In genomic region chr3:32428921-32429320, GRCm38 (mm10) we compare ENCODE assay signal across 10 mouse cellular contexts. TPM values are rescaled to one million over a fixed set of nuclear protein-coding genes. Genes with fewer than 3 reads are reported as not detected.
DNase-seq lines count a peak whose midpoint lies in the region; ATAC-seq and TF ChIP-seq lines count a peak whose summit lies in the region.
"Had no signal": no experiment of that assay in that cellular context is flagged by ENCODE, and none has a peak within 500 bp of the region (broad histone marks: within the 10 kb centered on the region; RNA-seq: fewer than 3 reads in every experiment).

No protein-coding gene starts in this region.

- H3K27ac ChIP-seq in heart, embryonic 16.5 days (ENCODE audit: low read length) = peak overlapping the region; percentile 83
- H3K27ac ChIP-seq in thymus, adult 2 months (ENCODE audit: control insufficient read depth, insufficient read depth, low read length) = no peak overlapping the region
- H3K27ac ChIP-seq: neural tube, embryonic 12.5 days had no signal

- H3K4me2 ChIP-seq in heart, embryonic 16.5 days (ENCODE audit: low read depth, low read length) = no peak overlapping the region; the same call in 1 of the 2 replicates
- H3K4me2 ChIP-seq: liver, embryonic 11.5 days; neural tube, embryonic 12.5 days had no signal

- H3K36me3 ChIP-seq in heart, embryonic 16.5 days (ENCODE audit: control insufficient read depth, insufficient read depth) = no peaks in the 10 kb centered on the region
- no peaks in the 10 kb centered on the region for H3K36me3 ChIP-seq in thymus, adult 2 months (ENCODE audit: control insufficient read depth, insufficient read depth, low read length)
- H3K36me3 ChIP-seq: neural tube, embryonic 12.5 days had no signal

- no peaks in the 10 kb centered on the region for H3K27me3 ChIP-seq in heart, embryonic 16.5 days (ENCODE audit: control insufficient read depth, insufficient read depth, low read length)
- H3K27me3 ChIP-seq in thymus, adult 2 months (ENCODE audit: control insufficient read depth, insufficient read depth, low read length) = no peaks in the 10 kb centered on the region
- H3K27me3 ChIP-seq: neural tube, embryonic 12.5 days had no signal

- no peaks in the 10 kb centered on the region; the same call in 1 of the 2 replicates for H3K9me3 ChIP-seq in heart, embryonic 16.5 days (replicated peaks; ENCODE audit: control insufficient read depth, low read length)
- H3K9me3 ChIP-seq: neural tube, embryonic 12.5 days had no signal

- 13% methylated on average over 4 of the region's 4 CpGs for WGBS in lung, adult 2 months
- WGBS in heart, embryonic 16.5 days = 17% methylated on average over 4 of the region's 4 CpGs
- 95% methylated on average over 4 of the region's 4 CpGs for WGBS in thymus, adult 2 months

- H3K4me3 ChIP-seq in lung, adult 2 months (replicated peaks; ENCODE audit: extremely low read depth, low read depth, low read length) = no peak overlapping the region
- no peak overlapping the region for H3K4me3 ChIP-seq in heart, embryonic 16.5 days (ENCODE audit: low read length)
- H3K4me3 ChIP-seq in thymus, adult 2 months (ENCODE audit: control insufficient read depth, insufficient read depth, low read length) = no peak overlapping the region
- H3K4me3 ChIP-seq: neural tube, embryonic 12.5 days had no signal

- ATAC-seq in heart, embryonic 16.5 days (replicated peaks; ENCODE audit: extremely low read depth, insufficient read depth, low FRiP score) = peak; percentile 63

- no peak overlapping the region for H3K9ac ChIP-seq in heart, embryonic 16.5 days (ENCODE audit: low read length)
- H3K9ac ChIP-seq: neural tube, embryonic 12.5 days had no signal

- DNase-seq in lung, adult 18-20 months = peak; percentile 40 to 45
- DNase-seq in lung, adult 2 months = no peak
- peak; percentile 14 to 21 for DNase-seq in gastrocnemius, adult 8-10 months (ENCODE audit: low spot score in 2 of 2)
- DNase-seq in lung, postnatal 14 days = peak; percentile 70
- DNase-seq in thymus, adult 2 months = no peak
- DNase-seq in layer of hippocampus, postnatal 36 days = no peak
- DNase-seq in natural killer cell, adult 2 months (ENCODE audit: low spot score in 2 of 2) = no peak

- TF ChIP-seq POLR2A in lung, adult 2 months (IDR thresholded peaks at IDR 0.05; ENCODE audit: borderline replicate concordance, extremely low read depth, low read depth, low read length) = no peak
- TF ChIP-seq POLR2A in thymus, adult 2 months (IDR thresholded peaks at IDR 0.05; ENCODE audit: control insufficient read depth, extremely low read depth, insufficient read depth, low read length, poor library complexity) = no peak

- TF ChIP-seq CTCF in lung, adult 2 months (IDR thresholded peaks at IDR 0.05; ENCODE audit: insufficient read depth, low read length) = no peak
- no peak for TF ChIP-seq CTCF in thymus, adult 2 months (IDR thresholded peaks at IDR 0.05; ENCODE audit: borderline replicate concordance, control insufficient read depth, extremely low read depth, insufficient read depth, low read length, poor library complexity)

- peaks cover 25% of the 10 kb centered on the region for H3K4me1 ChIP-seq in lung, adult 2 months (ENCODE audit: control insufficient read depth, insufficient read depth, low read length)
- peaks cover 20% of the 10 kb centered on the region for H3K4me1 ChIP-seq in heart, embryonic 16.5 days (ENCODE audit: control insufficient read depth, insufficient read depth, low read length)
- H3K4me1 ChIP-seq in thymus, adult 2 months (replicated peaks; ENCODE audit: control insufficient read depth, insufficient read depth, low read length) = no peaks in the 10 kb centered on the region
- H3K4me1 ChIP-seq: neural tube, embryonic 12.5 days had no signal

RNA-seq across cellular contexts. Expression of gene Pik3ca, which starts 31.4 kb away (rescaled TPM):
- 6.7 and 11.4 TPM in 2 replicates for polyA plus RNA-seq in lung, adult 2 months (2012; rRNA removed)
- 10 to 100 TPM; 40.7 to 50.6 (median 45.8) TPM for total RNA-seq in gastrocnemius, adult 8-10 months (2022)
- 6.6 and 7.8 TPM in 2 replicates for polyA plus RNA-seq in heart, embryonic 16.5 days (2015; fragmentation: Nextera tagmentation; extraction: Ambion mirVana)
- polyA plus RNA-seq in thymus, adult 2 months (2012; rRNA removed) = 9.4 and 10.2 TPM in 2 replicates
- total RNA-seq in layer of hippocampus, postnatal 36 days (2021) = 10 to 100 TPM; 51.1 to 53.8 TPM

Comparison
In these comparisons a context has a peak if more than half of its experiments do, and no peak if none do; other contexts are left out.
1. DNase-seq: peak in lung, adult 18-20 months (2 of 2), gastrocnemius, adult 8-10 months (2 of 2) and lung, postnatal 14 days (single experiment); none in lung, adult 2 months (single experiment), thymus, adult 2 months (single experiment), layer of hippocampus, postnatal 36 days (0 of 2) and natural killer cell, adult 2 months (0 of 2).